Mouse (Mus musculus): ENCODE results near the gene Sympk.

DNA sequence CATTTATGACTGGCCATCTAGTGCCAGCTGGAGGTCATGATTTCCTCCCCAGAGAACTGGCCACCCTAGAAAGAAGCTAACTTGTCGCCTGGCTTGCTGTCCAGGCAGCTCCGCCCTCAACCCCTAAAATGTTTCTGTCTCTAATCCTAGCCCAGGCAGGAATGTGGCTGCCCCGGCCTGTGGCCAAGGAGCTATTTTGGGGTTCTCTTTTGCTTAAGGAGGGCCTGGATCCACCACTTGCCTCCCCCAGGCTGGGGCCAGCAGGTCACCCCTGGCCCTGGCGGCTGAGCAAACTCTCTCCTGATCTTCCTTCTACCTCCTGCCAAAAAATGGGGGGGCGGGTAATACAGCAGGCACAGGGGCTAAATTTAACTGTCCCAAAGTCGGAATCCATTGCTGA is 58.9 kb downstream of the Sympk start:
- TF ChIP-seq CTCF (IDR thresholded peaks at IDR 0.05; ENCODE audit: borderline replicate concordance, extremely low read depth, insufficient read depth, insufficient read length) = no peak
- TF ChIP-seq POLR2A (IDR thresholded peaks at IDR 0.05; ENCODE audit: borderline replicate concordance, extremely low read depth, insufficient read depth, insufficient read length, poor library complexity, severe bottlenecking) = no peak

Data from brain, embryonic 14.5 days (tissue).